Mouse (Mus musculus) lung, adult 18-20 months (tissue): ENCODE measurements around the gene D130043K22Rik.

Experiments used
- DNase-seq, 2 experiments: peaks; one replicate each; pipeline ENCODE4 v3.0.0; 2022; ENCODE audit warnings: mixed read lengths in 2 of 2

D130043K22Rik gene

GRCm38 (mm10) chr13:24905422-24905821 is 60.5 kb downstream of the D130043K22Rik start:
- DNase-seq, result no peak

- DNase-seq, result peak; percentile 22 to 40
These were observed 62.1 kb downstream of the D130043K22Rik start for GRCm38 (mm10) chr13:24906831-24907570.

GRCm38 (mm10) chr13:24909112-24909511 is 64.2 kb downstream of the D130043K22Rik start:
- no peak for DNase-seq

- DNase-seq, result no peak
These were observed 68.6 kb downstream of the D130043K22Rik start for GRCm38 (mm10) chr13:24913576-24913975.

- peak in 1 of 2 experiments; percentile 25 for DNase-seq
These were observed 70.0 kb downstream of the D130043K22Rik start for GRCm38 (mm10) chr13:24914915-24915314.

- peak in 1 of 2 experiments; percentile 21 for DNase-seq
These were observed 70.9 kb downstream of the D130043K22Rik start for GRCm38 (mm10) chr13:24915831-24916230.

GRCm38 (mm10) chr13:24920333-24920977 is 75.5 kb downstream of the D130043K22Rik start:
- DNase-seq, result peak in 1 of 2 experiments; percentile 59

GRCm38 (mm10) chr13:24921281-24921680 is 76.3 kb downstream of the D130043K22Rik start:
- DNase-seq, result no peak

GRCm38 (mm10) chr13:24923991-24924390 is 79.1 kb downstream of the D130043K22Rik start:
- peak; percentile 36 to 46 for DNase-seq

GRCm38 (mm10) chr13:24930591-24930990 is 85.7 kb downstream of the D130043K22Rik start:
- no peak for DNase-seq

GRCm38 (mm10) chr13:24933199-24933598 is 88.3 kb downstream of the D130043K22Rik start:
- DNase-seq, result no peak

- DNase-seq, result no peak
These were observed 91.8 kb downstream of the D130043K22Rik start for GRCm38 (mm10) chr13:24936772-24937107.

GRCm38 (mm10) chr13:24937108-24937838 is 92.3 kb downstream of the D130043K22Rik start, which contains the start of gene Aldh5a1:
Gene Aldh5a1 (minus strand): TSS chr13:24937661.
- DNase-seq, result peak; percentile 65 to 71

GRCm38 (mm10) chr13:24937839-24938166 is 92.9 kb downstream of the D130043K22Rik start:
- DNase-seq, result no peak

- peak; percentile 66 to 81 for DNase-seq
These were observed 93.7 kb downstream of the D130043K22Rik start for GRCm38 (mm10) chr13:24938683-24939082.

- no peak for DNase-seq
These were observed 94.5 kb downstream of the D130043K22Rik start for GRCm38 (mm10) chr13:24939472-24939871.

GRCm38 (mm10) chr13:24942512-24943282 is 97.8 kb downstream of the D130043K22Rik start, which contains the start of gene Gpld1:
Gene Gpld1 (plus strand): TSS chr13:24943152.
- DNase-seq, result no peak

GRCm38 (mm10) chr13:24943303-24943702 is 98.4 kb downstream of the D130043K22Rik start:
- DNase-seq, result no peak

GRCm38 (mm10) chr13:24945567-24945966 is 100.6 kb downstream of the D130043K22Rik start:
- no peak for DNase-seq

GRCm38 (mm10) chr13:24947158-24947557 is 102.2 kb downstream of the D130043K22Rik start:
- no peak for DNase-seq

- no peak for DNase-seq
These were observed 103.9 kb downstream of the D130043K22Rik start for GRCm38 (mm10) chr13:24948870-24949269.
